Mouse (Mus musculus) limb, embryonic 14.5 days (tissue): Measurements from ENCODE around the gene Snap91. TPM values are rescaled to one million over a fixed set of nuclear protein-coding genes. Genes with fewer than 3 reads are reported as not detected.

Source experiments
- ATAC-seq: fragments of 200-750 bp; cut with Nextera tagmentation; 2 replicates; pipeline ENCODE4 v1.8.0; 2017; ENCODE audit warnings: low read depth, moderate number of reproducible peaks, moderate TSS enrichment; ENCODE audit not compliant: low FRiP score
- DNase-seq: peaks from one replicate; pipeline ENCODE4 v3.0.0-alpha.2; 2015; ENCODE audit warnings: low spot score
- H3K27ac ChIP-seq: fragments of 300-500 bp; sonication (generic); replicated peaks from 2 replicates; pipeline ENCODE4 v1.5.1; 2014; ENCODE audit warnings: low read depth, mild to moderate bottlenecking, low read length, moderate library complexity, mixed read lengths
- H3K27me3 ChIP-seq: fragments of 300-500 bp; sonication (generic); 2 replicates; pipeline ENCODE4 v1.6.1; 2014; ENCODE audit warnings: low read length, mixed read lengths; ENCODE audit not compliant: control insufficient read depth, insufficient read depth
- H3K36me3 ChIP-seq: fragments of 300-500 bp; sonication (generic); 2 replicates; pipeline ENCODE4 v1.6.1; 2014; ENCODE audit warnings: mild to moderate bottlenecking, low read length, moderate library complexity, mixed read lengths; ENCODE audit not compliant: control insufficient read depth, insufficient read depth
- H3K4me1 ChIP-seq: fragments of 300-500 bp; sonication (generic); 2 replicates; pipeline ENCODE4 v1.6.1; 2014; ENCODE audit warnings: antibody characterized with exemption, low read length, mixed read lengths; ENCODE audit not compliant: control insufficient read depth, insufficient read depth
- H3K4me2 ChIP-seq: fragments of 300-500 bp; sonication (generic); replicated peaks from 2 replicates; pipeline ENCODE4 v1.6.1; 2014; ENCODE audit warnings: low read depth, mild to moderate bottlenecking, low read length, moderate library complexity; ENCODE audit not compliant: severe bottlenecking
- H3K4me3 ChIP-seq: fragments of 300-500 bp; sonication (generic); replicated peaks from 2 replicates; pipeline ENCODE4 v1.5.1; 2014; ENCODE audit warnings: low read length
- H3K9ac ChIP-seq: fragments of 300-500 bp; sonication (generic); 2 replicates; pipeline ENCODE4 v1.6.1; 2014; ENCODE audit warnings: mild to moderate bottlenecking, low read depth, low read length, moderate library complexity; ENCODE audit not compliant: severe bottlenecking
- H3K9me3 ChIP-seq: fragments of 300-500 bp; sonication (generic); 2 replicates; pipeline ENCODE4 v1.6.1; 2016; ENCODE audit warnings: low read length; ENCODE audit not compliant: control insufficient read depth
- POLR2A ChIP-seq: fragments of 200-500 bp; IDR thresholded peaks from 2 replicates; pipeline ENCODE4 v1.8.0; 2012; ENCODE audit warnings: inconsistent platforms, mild to moderate bottlenecking, moderate library complexity, borderline replicate concordance; ENCODE audit not compliant: insufficient read depth, insufficient read length; ENCODE audit errors: extremely low read depth
- WGBS: fragments of 180-500 bp; shearing (Covaris S2); extraction: QIAGEN DNeasy Blood & Tissue Kit; methylation state at CpG from one replicate; pipeline ENCODE4 v1.1.7; 2014; 5-methylcytosine and 5-hydroxymethylcytosine counted together
- polyA plus RNA-seq, 2 experiments: library from polyadenylated mRNA; depleted of rRNA in 1 of 2; stranded (reverse) in 1 of 2; unstranded in 1 of 2; fragments of >200 nt; fragmentation: Nextera tagmentation in 1 of 2; extraction: Ambion mirVana in 1 of 2; gene quantifications; 2 replicates each; pipeline versions ENCODE4 v1.2.1 to v1.2.3; 2012 to 2014

Gene Snap91
- polyA plus RNA-seq, 2 experiments = 5.5 to 9.3 TPM

DNA sequence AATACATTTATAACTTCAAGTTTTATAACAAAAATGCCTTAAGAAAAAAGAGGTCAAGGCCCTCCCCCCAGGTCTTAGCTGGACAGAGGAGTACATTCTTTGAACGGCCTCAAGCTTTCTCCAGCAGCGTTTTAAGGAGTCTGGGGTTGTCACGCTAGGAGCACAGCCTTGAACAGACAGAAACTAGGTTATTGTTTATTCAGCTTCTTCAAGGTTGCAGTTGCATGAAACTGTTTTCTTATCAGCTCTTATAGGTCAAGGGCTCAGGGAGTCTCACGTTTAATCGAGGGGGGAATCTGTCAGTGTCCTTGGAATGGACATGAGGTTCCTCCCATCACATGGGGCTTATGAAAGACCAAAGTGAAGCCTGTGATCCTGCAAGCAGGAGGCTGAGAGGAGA is 163.3 kb downstream of the Snap91 start:
- WGBS = 73% methylated on average over 5 of the region's 5 CpGs
- no peak overlapping the region for H3K9ac ChIP-seq
- no peak overlapping the region for H3K27ac ChIP-seq
- no peaks in the 10 kb centered on the region for H3K36me3 ChIP-seq
- no peak overlapping the region for H3K4me2 ChIP-seq
- H3K27me3 ChIP-seq = no peaks in the 10 kb centered on the region
- H3K4me3 ChIP-seq = no peak overlapping the region
- DNase-seq = no peak
- no peaks in the 10 kb centered on the region for H3K9me3 ChIP-seq
- H3K4me1 ChIP-seq = no peaks in the 10 kb centered on the region
- ATAC-seq = no peak
- TF ChIP-seq POLR2A = no peak

DNA sequence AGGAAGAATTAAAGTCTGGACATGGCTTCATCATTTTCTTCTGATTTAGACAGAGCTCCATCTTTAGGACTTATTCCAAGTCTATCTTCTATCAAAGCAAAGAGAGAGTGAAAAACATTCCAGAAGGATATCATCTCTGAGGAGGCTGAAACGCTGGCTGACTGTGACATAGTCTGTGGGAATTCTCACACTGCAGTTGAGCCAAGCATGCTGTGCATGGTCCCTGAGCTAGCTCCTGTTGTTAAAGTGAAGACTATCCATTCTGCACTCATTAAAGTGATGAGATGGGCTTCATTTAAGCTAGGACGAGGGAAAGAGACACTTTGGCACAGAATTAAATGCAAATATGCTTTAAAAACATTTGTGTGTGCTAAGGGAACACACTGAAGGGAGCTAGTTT is 163.9 kb downstream of the Snap91 start:
- 61% methylated on average over 2 of the region's 2 CpGs for WGBS
- no peak for TF ChIP-seq POLR2A
- H3K9ac ChIP-seq = no peak overlapping the region
- no peak overlapping the region for H3K4me3 ChIP-seq
- no peaks in the 10 kb centered on the region for H3K9me3 ChIP-seq
- no peaks in the 10 kb centered on the region for H3K4me1 ChIP-seq
- DNase-seq (no peak), ATAC-seq (no peak)
- no peak overlapping the region for H3K4me2 ChIP-seq
- H3K27me3 ChIP-seq = no peaks in the 10 kb centered on the region
- no peak overlapping the region for H3K27ac ChIP-seq
- H3K36me3 ChIP-seq = no peaks in the 10 kb centered on the region

Other genes with a start within 250 kb of the Snap91 start
- gene Me1, start 184.7 kb downstream of the Snap91 start, polyA plus RNA-seq (2012; rRNA removed) = 17.7 and 21.1 TPM in 2 replicates
- 23.5 and 26.9 TPM in 2 replicates for gene Me1, start 184.7 kb downstream of the Snap91 start, polyA plus RNA-seq (2014; fragmentation: Nextera tagmentation; extraction: Ambion mirVana)
- 54.8 and 55.6 TPM in 2 replicates for gene Prss35, start 137.0 kb downstream of the Snap91 start, polyA plus RNA-seq (2012; rRNA removed)
- gene Prss35, start 137.0 kb downstream of the Snap91 start, polyA plus RNA-seq (2014; fragmentation: Nextera tagmentation; extraction: Ambion mirVana) = 75.5 and 80.8 TPM in 2 replicates
- gene Ripply2, start 134.9 kb upstream of the Snap91 start, polyA plus RNA-seq (2012; rRNA removed) = not detected in 2 replicates
- not detected in 2 replicates for gene Ripply2, start 134.9 kb upstream of the Snap91 start, polyA plus RNA-seq (2014; fragmentation: Nextera tagmentation; extraction: Ambion mirVana)
- gene Cyb5r4, start 141.4 kb upstream of the Snap91 start, polyA plus RNA-seq (2012; rRNA removed) = 17.7 and 18.0 TPM in 2 replicates
- 41.8 and 43.0 TPM in 2 replicates for gene Cyb5r4, start 141.4 kb upstream of the Snap91 start, polyA plus RNA-seq (2014; fragmentation: Nextera tagmentation; extraction: Ambion mirVana)